Mouse (Mus musculus) kidney, embryonic 16.5 days (tissue): ENCODE measurements around the gene Hscb. TPM values are rescaled to one million over a fixed set of nuclear protein-coding genes. Genes with fewer than 3 reads are reported as not detected.

ENCODE experiments used
- ATAC-seq: fragments of 200-750 bp; cut with Nextera tagmentation; 2 replicates; pipeline ENCODE4 v1.8.0; 2017; ENCODE audit warnings: moderate TSS enrichment; ENCODE audit not compliant: low FRiP score, low TSS enrichment
- H3K27ac ChIP-seq: fragments of 300-500 bp; sonication (generic); 2 replicates; pipeline ENCODE4 v1.5.1; 2014; ENCODE audit warnings: low read length
- H3K27me3 ChIP-seq: fragments of 300-500 bp; sonication (generic); 2 replicates; pipeline ENCODE4 v1.6.1; 2014; ENCODE audit warnings: low read length, control low read depth, mixed read lengths; ENCODE audit not compliant: insufficient read depth
- H3K36me3 ChIP-seq: fragments of 300-500 bp; sonication (generic); 2 replicates; pipeline ENCODE4 v1.6.1; 2014; ENCODE audit warnings: low read length, control low read depth, mixed read lengths; ENCODE audit not compliant: insufficient read depth
- H3K4me1 ChIP-seq: fragments of 300-500 bp; sonication (generic); 2 replicates; pipeline ENCODE4 v1.6.1; 2014; ENCODE audit warnings: low read length, control low read depth, mixed read lengths; ENCODE audit not compliant: insufficient read depth
- H3K4me2 ChIP-seq: fragments of 300-500 bp; sonication (generic); replicated peaks from 2 replicates; pipeline ENCODE4 v1.6.1; 2014; ENCODE audit warnings: low read depth, low read length
- H3K4me3 ChIP-seq: fragments of 300-500 bp; sonication (generic); 2 replicates; pipeline ENCODE4 v1.5.1; 2014; ENCODE audit warnings: mild to moderate bottlenecking, low read length
- H3K9ac ChIP-seq: fragments of 300-500 bp; sonication (generic); replicated peaks from 2 replicates; pipeline ENCODE4 v1.6.1; 2014; ENCODE audit warnings: low read length
- H3K9me3 ChIP-seq: fragments of 300-500 bp; sonication (generic); 2 replicates; pipeline ENCODE4 v1.6.1; 2016; ENCODE audit warnings: low read length, control low read depth
- WGBS: fragments of 180-500 bp; shearing (Covaris S2); extraction: QIAGEN DNeasy Blood & Tissue Kit; methylation state at CpG from one replicate; pipeline ENCODE4 v1.1.7; 2014; 5-methylcytosine and 5-hydroxymethylcytosine counted together
- polyA plus RNA-seq: library from polyadenylated mRNA; unstranded; fragments of >200 nt; fragmentation: Nextera tagmentation; extraction: Ambion mirVana; gene quantifications from 2 replicates; pipeline ENCODE4 v1.2.1, GENCODE M21; 2015

The Hscb gene
- polyA plus RNA-seq, 1 experiment from 2014 or later, result 32.1 TPM

- Histone ChIP-seq H3K27ac (no peak overlapping the region), H3K4me2 (no peak overlapping the region), H3K9ac (no peak overlapping the region), H3K27me3 (no peaks in the 10 kb centered on the region), H3K4me1 (peaks cover 3% of the 10 kb centered on the region; the same call in 1 of the 2 replicates), H3K4me3 (no peak overlapping the region), H3K36me3 (peaks cover 26% of the 10 kb centered on the region; the same call in 1 of the 2 replicates), H3K9me3 (no peaks in the 10 kb centered on the region)
- WGBS, result 62% methylated on average over 8 of the region's 8 CpGs
- no peak for ATAC-seq
Observed at GRCm38 (mm10) chr5:110869242-110869669, 29.7 kb upstream of the Hscb start.

- no peak for ATAC-seq
- Histone ChIP-seq H3K9ac (no peak overlapping the region), H3K36me3 (peaks cover 29% of the 10 kb centered on the region; the same call in 1 of the 2 replicates), H3K27me3 (no peaks in the 10 kb centered on the region), H3K27ac (no peak overlapping the region), H3K4me2 (no peak overlapping the region), H3K4me1 (peaks cover 3% of the 10 kb centered on the region; the same call in 1 of the 2 replicates), H3K4me3 (no peak overlapping the region), H3K9me3 (no peaks in the 10 kb centered on the region)
- WGBS, result 82% methylated on average over 4 of the region's 4 CpGs
Observed at GRCm38 (mm10) chr5:110868460-110868859, 28.9 kb upstream of the Hscb start.

GRCm38 (mm10) chr5:110860445-110860844 is 20.9 kb upstream of the Hscb start:
- Histone ChIP-seq H3K27ac (0 out of 2 replicates have a peak overlapping the region, but pooled peaks have one; percentile 82), H3K36me3 (peaks cover 19% of the 10 kb centered on the region; the same call in 1 of the 2 replicates)
- ATAC-seq, result no peak

GRCm38 (mm10) chr5:110859013-110859650 is 19.6 kb upstream of the Hscb start:
- H3K9me3 ChIP-seq, result no peaks in the 10 kb centered on the region
- H3K36me3 ChIP-seq, result peaks cover 19% of the 10 kb centered on the region; the same call in 1 of the 2 replicates
- peaks cover 6% of the 10 kb centered on the region for H3K4me1 ChIP-seq
- peak overlapping the region; percentile 46 for H3K4me2 ChIP-seq
- no peaks in the 10 kb centered on the region for H3K27me3 ChIP-seq
- peak overlapping the region; percentile 35 for H3K4me3 ChIP-seq
- peak overlapping the region; percentile 45; the same call in 1 of the 2 replicates for H3K9ac ChIP-seq
- H3K27ac ChIP-seq, result peak overlapping the region; percentile 82
- peak; percentile 74 for ATAC-seq
- 14% methylated on average over 13 of the region's 13 CpGs for WGBS

More at GRCm38 (mm10) chr5:110860445-110860844, 20.9 kb upstream of the Hscb start:
- Histone ChIP-seq H3K4me2 (no peak overlapping the region), H3K4me3 (no peak overlapping the region), H3K9ac (no peak overlapping the region), H3K27me3 (no peaks in the 10 kb centered on the region), H3K9me3 (no peaks in the 10 kb centered on the region), H3K4me1 (peaks cover 6% of the 10 kb centered on the region)
- WGBS, result 83% methylated on average over 5 of the region's 5 CpGs

- H3K4me1 ChIP-seq, result peaks cover 6% of the 10 kb centered on the region
- no peak for ATAC-seq
Observed at GRCm38 (mm10) chr5:110857091-110857490, 17.5 kb upstream of the Hscb start.

GRCm38 (mm10) chr5:110852990-110853389 is 13.4 kb upstream of the Hscb start:
- H3K27ac ChIP-seq, result no peak overlapping the region
- no peak overlapping the region for H3K9ac ChIP-seq
- WGBS, result 83% methylated on average over 1 of the region's 1 CpGs
- peaks cover 27% of the 10 kb centered on the region for H3K36me3 ChIP-seq
- H3K9me3 ChIP-seq, result peaks cover 4% of the 10 kb centered on the region; the same call in 1 of the 2 replicates
- H3K27me3 ChIP-seq, result no peaks in the 10 kb centered on the region
- H3K4me3 ChIP-seq, result no peak overlapping the region
- no peak for ATAC-seq
- H3K4me2 ChIP-seq, result no peak overlapping the region
- H3K4me1 ChIP-seq, result no peaks in the 10 kb centered on the region

More at GRCm38 (mm10) chr5:110857091-110857490, 17.5 kb upstream of the Hscb start:
- Histone ChIP-seq H3K4me2 (no peak overlapping the region), H3K36me3 (peaks cover 19% of the 10 kb centered on the region), H3K4me3 (no peak overlapping the region), H3K9me3 (peaks cover 4% of the 10 kb centered on the region; the same call in 1 of the 2 replicates), H3K27ac (no peak overlapping the region), H3K27me3 (no peaks in the 10 kb centered on the region), H3K9ac (no peak overlapping the region)
- WGBS, result 68% methylated on average over 5 of the region's 5 CpGs

- peaks cover 10% of the 10 kb centered on the region; the same call in 1 of the 2 replicates for H3K4me1 ChIP-seq
- H3K27ac ChIP-seq, result no peak overlapping the region
- no peak for ATAC-seq
- H3K27me3 ChIP-seq, result no peaks in the 10 kb centered on the region
- WGBS, result 91% methylated on average over 14 of the region's 14 CpGs
- H3K36me3 ChIP-seq, result peaks cover 13% of the 10 kb centered on the region
- no peak overlapping the region; the same call in 1 of the 2 replicates for H3K4me3 ChIP-seq
- H3K4me2 ChIP-seq, result no peak overlapping the region
- H3K9me3 ChIP-seq, result no peaks in the 10 kb centered on the region
- H3K9ac ChIP-seq, result no peak overlapping the region
Observed at GRCm38 (mm10) chr5:110841046-110841862, 1.7 kb upstream of the Hscb start.

GRCm38 (mm10) chr5:110840465-110840864 is 888 bp upstream of the Hscb start:
- H3K4me2 ChIP-seq, result peak overlapping the region; percentile 57
- WGBS, result 14% methylated on average over 4 of the region's 4 CpGs
- ATAC-seq, result no peak

GRCm38 (mm10) chr5:110839038-110839677 is 419 bp downstream of the Hscb start:
- peaks cover 10% of the 10 kb centered on the region; the same call in 1 of the 2 replicates for H3K4me1 ChIP-seq
- no peaks in the 10 kb centered on the region for H3K9me3 ChIP-seq
- H3K4me2 ChIP-seq, result peak overlapping the region; percentile 76
- no peaks in the 10 kb centered on the region; the same call in 1 of the 2 replicates for H3K36me3 ChIP-seq
- no peaks in the 10 kb centered on the region for H3K27me3 ChIP-seq
- H3K9ac ChIP-seq, result peak overlapping the region; percentile 81
- 5% methylated on average over 28 of the region's 28 CpGs for WGBS
- no peak; the same call in 1 of the 2 replicates for ATAC-seq
- peak overlapping the region; percentile 73 for H3K4me3 ChIP-seq
- H3K27ac ChIP-seq, result peak overlapping the region; percentile 82

More at GRCm38 (mm10) chr5:110840465-110840864, 888 bp upstream of the Hscb start:
- no peaks in the 10 kb centered on the region for H3K27me3 ChIP-seq
- H3K9ac ChIP-seq, result peak overlapping the region; percentile 75
- H3K4me3 ChIP-seq, result peak overlapping the region; percentile 73
- H3K27ac ChIP-seq, result peak overlapping the region; percentile 89
- peaks cover 10% of the 10 kb centered on the region; the same call in 1 of the 2 replicates for H3K4me1 ChIP-seq
- no peaks in the 10 kb centered on the region for H3K9me3 ChIP-seq
- H3K36me3 ChIP-seq, result peaks cover 8% of the 10 kb centered on the region
